ENCODE assay signal across 18 mouse cellular contexts in the genomic region with DNA sequence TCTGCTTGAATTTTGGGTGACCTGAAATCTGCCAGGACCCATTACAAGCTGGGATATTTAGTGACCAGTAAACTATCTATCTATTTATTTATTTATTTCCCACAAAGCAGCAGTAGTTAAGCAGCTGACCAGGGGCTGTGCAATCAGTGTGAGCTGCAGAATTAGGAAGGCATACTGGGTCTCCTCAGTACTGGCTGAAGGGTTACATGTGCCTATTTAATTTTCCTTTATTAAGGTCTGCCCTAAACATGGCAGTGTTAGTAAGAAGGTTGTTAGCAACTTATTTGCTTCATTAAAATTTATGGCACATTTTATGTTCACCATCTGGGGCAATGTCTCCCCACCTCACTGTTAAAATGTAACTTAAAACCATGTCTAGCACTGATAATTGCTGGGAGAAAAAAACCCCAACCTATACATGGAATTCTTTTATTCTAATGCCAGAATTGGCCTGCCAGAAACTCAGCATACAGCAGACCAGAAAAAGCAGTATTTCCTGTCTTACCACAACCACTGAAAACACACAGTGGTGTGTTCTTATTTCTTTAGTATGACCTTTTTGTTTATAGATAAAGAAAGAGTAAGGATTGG.
DNase-seq lines count a peak whose midpoint lies in the region; ATAC-seq and TF ChIP-seq lines count a peak whose summit lies in the region.
"Had no signal": no experiment of that assay in that cellular context is flagged by ENCODE, and none has a peak within 500 bp of the region (broad histone marks: within the 10 kb centered on the region; RNA-seq: fewer than 3 reads in every experiment).

No protein-coding gene starts in this region.

- peak; percentile 61; the same call in 1 of the 2 replicates for ATAC-seq in kidney, embryonic 16.5 days (ENCODE audit: low FRiP score, low TSS enrichment)
- 0 out of 2 replicates have a peak, but pooled peaks have one; percentile 52 for ATAC-seq in embryonic facial prominence, embryonic 13.5 days (ENCODE audit: insufficient number of reproducible peaks, insufficient read depth, low FRiP score, low TSS enrichment, low read depth)
- peak; percentile 56 for ATAC-seq in forebrain, embryonic 15.5 days (replicated peaks)
- ATAC-seq in limb, embryonic 14.5 days (ENCODE audit: low FRiP score, low read depth), result peak; percentile 68
- ATAC-seq: intestine, postnatal 0 days had no signal

- no peaks in the 10 kb centered on the region for H3K36me3 ChIP-seq in kidney, embryonic 16.5 days (ENCODE audit: insufficient read depth, low read length)
- H3K36me3 ChIP-seq in embryonic facial prominence, embryonic 13.5 days, result no peaks in the 10 kb centered on the region
- H3K36me3 ChIP-seq in forebrain, embryonic 15.5 days, result no peaks in the 10 kb centered on the region
- no peaks in the 10 kb centered on the region for H3K36me3 ChIP-seq in limb, embryonic 14.5 days (ENCODE audit: control insufficient read depth, insufficient read depth, low read length)
- no peaks in the 10 kb centered on the region for H3K36me3 ChIP-seq in heart, embryonic 10.5 days
- H3K36me3 ChIP-seq: hindbrain, embryonic 15.5 days had no signal

- intact Hi-C loops in left cerebral cortex, postnatal 14 days (cut with DNase I), result no loop called here

- no peak overlapping the region for H3K4me2 ChIP-seq in kidney, embryonic 16.5 days (replicated peaks; ENCODE audit: low read depth, low read length)
- no peak overlapping the region for H3K4me2 ChIP-seq in embryonic facial prominence, embryonic 13.5 days
- H3K4me2 ChIP-seq in forebrain, embryonic 15.5 days (replicated peaks), result no peak overlapping the region
- no peak overlapping the region for H3K4me2 ChIP-seq in limb, embryonic 14.5 days (replicated peaks; ENCODE audit: low read depth, low read length, severe bottlenecking)
- H3K4me2 ChIP-seq: hindbrain, embryonic 15.5 days had no signal

- H3K9me3 ChIP-seq in kidney, embryonic 16.5 days (ENCODE audit: low read length), result no peaks in the 10 kb centered on the region
- no peaks in the 10 kb centered on the region; the same call in 1 of the 2 replicates for H3K9me3 ChIP-seq in embryonic facial prominence, embryonic 13.5 days
- H3K9me3 ChIP-seq in forebrain, embryonic 15.5 days, result no peaks in the 10 kb centered on the region
- H3K9me3 ChIP-seq in limb, embryonic 14.5 days (ENCODE audit: control insufficient read depth, low read length), result no peaks in the 10 kb centered on the region
- H3K9me3 ChIP-seq in heart, embryonic 10.5 days, result no peaks in the 10 kb centered on the region
- H3K9me3 ChIP-seq: hindbrain, embryonic 15.5 days had no signal

- H3K27ac ChIP-seq in kidney, embryonic 16.5 days (ENCODE audit: low read length), result no peak overlapping the region
- 0 out of 2 replicates have a peak overlapping the region, but pooled peaks have one; percentile 28 for H3K27ac ChIP-seq in embryonic facial prominence, embryonic 13.5 days
- peak overlapping the region; percentile 56 for H3K27ac ChIP-seq in forebrain, embryonic 15.5 days (replicated peaks)
- H3K27ac ChIP-seq in limb, embryonic 14.5 days (replicated peaks; ENCODE audit: low read depth, low read length), result no peak overlapping the region
- no peak overlapping the region for H3K27ac ChIP-seq in heart, embryonic 10.5 days
- H3K27ac ChIP-seq: hindbrain, embryonic 15.5 days; liver, embryonic 14.5 days had no signal

- DNase-seq in kidney, adult 11 months, result no peak
- peak; percentile 75 for DNase-seq in limb, embryonic 14.5 days (ENCODE audit: low spot score)
- no peak for DNase-seq in heart, embryonic 10.5 days (ENCODE audit: low spot score)
- DNase-seq in left cerebral cortex, postnatal 14 days (ENCODE audit: low spot score in 2 of 2), result no peak
- DNase-seq: adrenal gland, postnatal 36 days; cerebellum, adult 8-10 months; gastrocnemius, postnatal 25 days; heart, postnatal 10 days; layer of hippocampus, postnatal 36 days; lung, postnatal 14 days; spleen, adult 18-20 months; thymus, adult 18-20 months had no signal

- no peak overlapping the region for H3K4me3 ChIP-seq in kidney, embryonic 16.5 days (ENCODE audit: low read length)
- H3K4me3 ChIP-seq in embryonic facial prominence, embryonic 13.5 days, result no peak overlapping the region
- no peak overlapping the region for H3K4me3 ChIP-seq in forebrain, embryonic 15.5 days
- H3K4me3 ChIP-seq in limb, embryonic 14.5 days (replicated peaks; ENCODE audit: low read length), result no peak overlapping the region
- no peak overlapping the region for H3K4me3 ChIP-seq in heart, embryonic 10.5 days
- H3K4me3 ChIP-seq: hindbrain, embryonic 15.5 days had no signal

- H3K4me1 ChIP-seq in kidney, embryonic 16.5 days (ENCODE audit: insufficient read depth, low read length), result no peaks in the 10 kb centered on the region
- peaks cover 14% of the 10 kb centered on the region; the same call in 1 of the 2 replicates for H3K4me1 ChIP-seq in embryonic facial prominence, embryonic 13.5 days
- H3K4me1 ChIP-seq in forebrain, embryonic 15.5 days, result peaks cover 15% of the 10 kb centered on the region
- peaks cover 7% of the 10 kb centered on the region for H3K4me1 ChIP-seq in limb, embryonic 14.5 days (ENCODE audit: control insufficient read depth, insufficient read depth, low read length)
- H3K4me1 ChIP-seq in heart, embryonic 10.5 days, result peaks cover 2% of the 10 kb centered on the region; the same call in 1 of the 2 replicates

- H3K27me3 ChIP-seq in kidney, embryonic 16.5 days (ENCODE audit: insufficient read depth, low read length), result no peaks in the 10 kb centered on the region
- no peaks in the 10 kb centered on the region for H3K27me3 ChIP-seq in embryonic facial prominence, embryonic 13.5 days
- H3K27me3 ChIP-seq in forebrain, embryonic 15.5 days, result no peaks in the 10 kb centered on the region
- no peaks in the 10 kb centered on the region for H3K27me3 ChIP-seq in limb, embryonic 14.5 days (ENCODE audit: control insufficient read depth, insufficient read depth, low read length)
- no peaks in the 10 kb centered on the region for H3K27me3 ChIP-seq in heart, embryonic 10.5 days (ENCODE audit: insufficient read depth, poor library complexity, severe bottlenecking)
- H3K27me3 ChIP-seq: hindbrain, embryonic 15.5 days had no signal

- no peak overlapping the region for H3K9ac ChIP-seq in kidney, embryonic 16.5 days (replicated peaks; ENCODE audit: low read length)
- H3K9ac ChIP-seq in embryonic facial prominence, embryonic 13.5 days, result no peak overlapping the region
- H3K9ac ChIP-seq in forebrain, embryonic 15.5 days (replicated peaks), result no peak overlapping the region
- no peak overlapping the region for H3K9ac ChIP-seq in limb, embryonic 14.5 days (ENCODE audit: low read depth, low read length, severe bottlenecking)
- H3K9ac ChIP-seq: hindbrain, embryonic 15.5 days; liver, embryonic 14.5 days had no signal

- TF ChIP-seq POLR2A in limb, embryonic 14.5 days (IDR thresholded peaks at IDR 0.05; ENCODE audit: borderline replicate concordance, extremely low read depth, insufficient read depth, insufficient read length), result no peak

Comparison
In these comparisons a context has a peak if more than half of its experiments do, and no peak if none do; other contexts are left out.
1. H3K27ac ChIP-seq: peak in embryonic facial prominence, embryonic 13.5 days (single experiment) and forebrain, embryonic 15.5 days (single experiment); none in kidney, embryonic 16.5 days (single experiment), limb, embryonic 14.5 days (single experiment) and heart, embryonic 10.5 days (single experiment).
2. Peak in every context shown above with its lines, with median percentiles within 50 percentile points of each other: ATAC-seq.